Mouse (Mus musculus) lung, adult 2 months (tissue): ENCODE results near the gene Pirb.
"Not testable (repeated sequence)": the region's sequence is repeated elsewhere in the genome, so short reads cannot be mapped to it uniquely, and the experiment has no call there.

Experiments used
- CTCF ChIP-seq: fragments of 200-500 bp; IDR thresholded peaks from 2 replicates; pipeline ENCODE4 v1.5.1; 2011; ENCODE audit warnings: mild to moderate bottlenecking, low read length, control low read depth; ENCODE audit not compliant: insufficient read depth
- POLR2A ChIP-seq: fragments of 200-500 bp; IDR thresholded peaks from 2 replicates; pipeline ENCODE4 v1.6.1; 2011; ENCODE audit warnings: low read depth, mild to moderate bottlenecking, control low read depth, low read length, borderline replicate concordance; ENCODE audit errors: extremely low read depth

DNA sequence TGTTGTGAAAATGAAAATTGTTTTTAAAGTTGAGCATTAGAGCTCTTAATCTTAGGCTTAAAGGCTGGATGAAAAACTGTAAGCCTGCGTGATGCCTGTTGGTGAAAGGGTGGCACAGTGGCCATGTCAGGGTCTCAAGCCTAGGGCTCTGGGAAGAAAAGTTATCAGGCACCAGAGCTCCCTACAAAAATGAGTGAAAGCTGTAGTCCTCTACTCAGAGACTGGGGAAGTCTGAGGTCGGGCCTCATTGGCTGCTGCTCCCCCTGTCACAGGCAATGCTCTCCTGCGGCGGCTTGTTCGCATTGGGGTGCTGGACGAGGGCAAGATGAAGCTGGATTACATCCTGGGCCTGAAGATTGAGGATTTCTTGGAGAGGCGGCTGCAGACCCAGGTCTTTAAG lies 14.7 kb downstream of the Pirb start:
- TF ChIP-seq POLR2A, CTCF: not testable (repeated sequence)
